Mouse (Mus musculus): ENCODE measurements around the gene Col6a2. TPM values are rescaled to one million over a fixed set of nuclear protein-coding genes. Genes with fewer than 3 reads are reported as not detected.

The Col6a2 gene
- 23.5 and 27.6 TPM in 2 replicates for polyA plus RNA-seq (2015; fragmentation: Nextera tagmentation; extraction: Ambion mirVana)

GRCm38 (mm10) chr10:76622928-76623680 lies at the start of gene Col6a2:
Gene Col6a2 (minus strand): TSS chr10:76623630.
- 4% methylated on average over 30 of the region's 31 CpGs for WGBS
- peak within 1 kb of the TSS; percentile 63 for H3K9ac ChIP-seq
- H3K36me3 ChIP-seq, result no peaks in the 10 kb centered on the region
- H3K9me3 ChIP-seq, result no peaks in the 10 kb centered on the region
- H3K27me3 ChIP-seq, result peaks cover 11% of the 10 kb centered on the region; the same call in 1 of the 2 replicates
- H3K4me2 ChIP-seq, result peak within 1 kb of the TSS; percentile 58
- peak; percentile 81 for ATAC-seq (ENCODE audit: low FRiP score)
- H3K4me3 ChIP-seq, result peak within 1 kb of the TSS; percentile 34
- peaks cover 9% of the 10 kb centered on the region for H3K4me1 ChIP-seq (replicated peaks)
- no peak within 1 kb of the TSS for H3K27ac ChIP-seq

- H3K4me2 ChIP-seq, result no peak overlapping the region
- H3K27me3 ChIP-seq, result no peaks in the 10 kb centered on the region
- no peaks in the 10 kb centered on the region for H3K36me3 ChIP-seq
- no peaks in the 10 kb centered on the region for H3K4me1 ChIP-seq (replicated peaks)
- H3K4me3 ChIP-seq, result no peak overlapping the region
- H3K27ac ChIP-seq, result no peak overlapping the region
- no peak for ATAC-seq (ENCODE audit: low FRiP score)
- WGBS, result 87% methylated on average over 9 of the region's 9 CpGs
- H3K9ac ChIP-seq, result no peak overlapping the region
- H3K9me3 ChIP-seq, result no peaks in the 10 kb centered on the region
Observed at GRCm38 (mm10) chr10:76671939-76672338, 48.5 kb upstream of the Col6a2 start.

DNA sequence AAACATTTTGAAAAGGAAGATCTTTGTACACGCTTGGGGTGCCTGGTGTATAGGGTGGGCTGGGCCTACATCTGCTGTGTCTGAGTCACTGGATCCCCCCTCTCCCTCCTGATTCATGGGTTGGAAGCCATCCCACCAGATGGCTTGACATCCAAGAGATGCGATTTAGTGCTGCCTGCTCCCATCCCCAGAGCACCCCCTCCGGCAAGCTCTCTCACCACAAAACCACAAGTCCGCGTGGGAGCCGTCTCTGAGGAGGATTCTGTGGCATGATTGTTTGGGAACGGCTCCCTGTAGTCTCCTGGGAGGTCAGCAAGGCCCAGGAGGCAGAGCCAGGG lies 45.5 kb upstream of the Col6a2 start:
- no peak overlapping the region for H3K4me2 ChIP-seq
- no peaks in the 10 kb centered on the region; the same call in 1 of the 2 replicates for H3K9me3 ChIP-seq
- no peaks in the 10 kb centered on the region for H3K4me1 ChIP-seq (replicated peaks)
- H3K27ac ChIP-seq, result no peak overlapping the region
- no peaks in the 10 kb centered on the region for H3K27me3 ChIP-seq
- H3K4me3 ChIP-seq, result no peak overlapping the region
- no peak overlapping the region for H3K9ac ChIP-seq
- H3K36me3 ChIP-seq, result no peaks in the 10 kb centered on the region
- 81% methylated on average over 7 of the region's 7 CpGs for WGBS
- ATAC-seq (ENCODE audit: low FRiP score), result no peak

DNA sequence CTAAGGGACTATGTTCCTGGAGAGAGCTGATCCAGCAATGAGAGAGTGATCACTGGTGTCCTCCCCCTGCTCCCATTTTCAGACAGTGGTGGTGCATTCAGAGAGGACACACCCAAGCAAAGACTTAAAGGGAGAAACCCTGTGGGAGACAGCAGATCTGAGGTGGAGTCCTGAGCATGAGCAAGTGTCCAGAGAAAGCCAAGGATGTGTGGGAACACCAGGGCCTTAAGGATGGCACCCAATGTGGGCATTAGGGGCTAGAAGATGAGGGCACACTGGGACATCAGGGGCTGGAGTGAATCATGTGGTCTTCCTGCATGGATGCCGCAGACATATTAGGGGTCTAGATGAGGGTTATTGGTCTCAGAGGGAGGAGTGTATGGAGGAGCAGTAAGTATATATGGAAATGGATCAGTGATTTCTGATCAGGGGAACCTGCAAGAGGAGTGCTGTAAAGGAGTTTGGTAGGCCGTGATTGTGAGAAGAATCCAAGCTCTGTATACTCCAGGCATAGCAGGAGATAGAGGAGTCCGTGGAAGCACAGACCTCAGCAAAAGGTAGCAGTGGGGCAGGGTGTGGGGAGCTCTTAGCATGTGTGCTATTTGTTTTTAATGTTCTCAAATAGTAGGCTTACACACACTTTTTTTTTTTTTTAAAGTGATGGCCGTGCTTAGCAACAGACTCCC lies 45.0 kb upstream of the Col6a2 start:
- no peak overlapping the region for H3K4me3 ChIP-seq
- no peaks in the 10 kb centered on the region for H3K36me3 ChIP-seq
- ATAC-seq (ENCODE audit: low FRiP score), result no peak
- no peaks in the 10 kb centered on the region for H3K4me1 ChIP-seq (replicated peaks)
- no peak overlapping the region for H3K9ac ChIP-seq
- no peak overlapping the region for H3K27ac ChIP-seq
- 92% methylated on average over 4 of the region's 4 CpGs for WGBS
- no peak overlapping the region for H3K4me2 ChIP-seq
- H3K9me3 ChIP-seq, result no peaks in the 10 kb centered on the region; the same call in 1 of the 2 replicates
- H3K27me3 ChIP-seq, result no peaks in the 10 kb centered on the region

GRCm38 (mm10) chr10:76667197-76667805 lies 43.9 kb upstream of the Col6a2 start:
- no peaks in the 10 kb centered on the region for H3K36me3 ChIP-seq
- H3K27ac ChIP-seq, result no peak overlapping the region
- no peaks in the 10 kb centered on the region; the same call in 1 of the 2 replicates for H3K9me3 ChIP-seq
- H3K4me1 ChIP-seq (replicated peaks), result no peaks in the 10 kb centered on the region
- no peak overlapping the region for H3K4me2 ChIP-seq
- no peak overlapping the region for H3K4me3 ChIP-seq
- WGBS, result 87% methylated on average over 1 of the region's 1 CpGs
- H3K9ac ChIP-seq, result no peak overlapping the region
- ATAC-seq (ENCODE audit: low FRiP score), result no peak
- no peaks in the 10 kb centered on the region for H3K27me3 ChIP-seq

GRCm38 (mm10) chr10:76665551-76665950 lies 42.1 kb upstream of the Col6a2 start:
- no peaks in the 10 kb centered on the region; the same call in 1 of the 2 replicates for H3K9me3 ChIP-seq
- no peaks in the 10 kb centered on the region for H3K27me3 ChIP-seq
- no peak overlapping the region for H3K9ac ChIP-seq
- no peaks in the 10 kb centered on the region for H3K36me3 ChIP-seq
- no peak overlapping the region for H3K4me3 ChIP-seq
- 93% methylated on average over 11 of the region's 11 CpGs for WGBS
- no peak for ATAC-seq (ENCODE audit: low FRiP score)
- H3K27ac ChIP-seq, result no peak overlapping the region
- H3K4me1 ChIP-seq (replicated peaks), result no peaks in the 10 kb centered on the region
- H3K4me2 ChIP-seq, result no peak overlapping the region

- no peak overlapping the region for H3K4me2 ChIP-seq
- H3K27ac ChIP-seq, result no peak overlapping the region
- H3K4me1 ChIP-seq (replicated peaks), result no peaks in the 10 kb centered on the region
- no peaks in the 10 kb centered on the region for H3K36me3 ChIP-seq
- ATAC-seq (ENCODE audit: low FRiP score), result no peak
- no peak overlapping the region for H3K4me3 ChIP-seq
- no peak overlapping the region for H3K9ac ChIP-seq
- H3K27me3 ChIP-seq, result no peaks in the 10 kb centered on the region
- H3K9me3 ChIP-seq, result no peaks in the 10 kb centered on the region; the same call in 1 of the 2 replicates
- 83% methylated on average over 20 of the region's 20 CpGs for WGBS
Observed at GRCm38 (mm10) chr10:76664156-76665115, 41.0 kb upstream of the Col6a2 start.

DNA sequence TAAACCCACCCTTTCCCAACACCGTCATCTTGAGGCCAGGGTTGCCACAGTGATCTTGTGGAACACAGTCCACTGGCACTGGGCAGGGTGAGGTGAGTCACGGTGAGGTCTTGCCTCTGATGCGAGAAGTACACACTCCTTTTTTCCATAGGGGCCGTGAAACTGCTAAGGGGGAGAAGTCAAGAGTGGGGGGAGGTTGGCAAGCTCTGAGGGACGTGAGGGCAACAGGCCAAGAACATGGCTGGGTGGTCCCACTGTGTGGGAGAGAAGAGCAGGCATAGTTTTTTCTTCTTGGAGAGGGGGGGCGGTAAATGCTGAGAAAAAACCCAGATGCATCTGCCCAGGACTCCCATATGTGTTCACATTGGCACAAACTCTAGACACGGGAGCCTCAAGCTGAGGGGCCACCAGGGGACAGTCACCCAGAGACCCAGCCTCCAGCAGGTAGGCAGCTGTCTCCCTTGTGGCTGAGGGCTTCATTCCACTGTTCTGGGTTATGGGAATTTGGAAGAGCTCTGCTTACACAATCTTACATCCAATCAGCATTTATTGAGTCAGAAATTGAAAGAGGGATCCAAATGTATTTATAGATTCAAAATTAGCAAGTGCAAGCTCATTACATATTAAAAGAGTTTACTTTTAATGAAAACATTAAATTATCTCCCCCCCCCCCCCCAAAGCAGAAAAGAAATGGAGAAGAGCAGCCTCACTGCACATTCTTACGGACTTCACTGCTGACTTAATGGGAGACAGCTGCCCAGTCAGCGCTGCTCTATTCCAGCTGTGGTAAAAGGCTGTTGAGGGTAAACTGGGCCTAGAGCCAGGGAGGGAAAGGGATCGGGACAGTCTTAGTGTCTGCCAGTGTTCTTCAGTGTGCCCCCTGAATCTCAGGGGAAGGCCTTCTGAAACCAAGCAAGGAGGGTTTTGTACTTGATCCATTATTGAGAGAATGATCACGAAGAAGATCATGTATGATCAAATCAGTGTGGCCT lies 30.2 kb upstream of the Col6a2 start:
- WGBS, result 83% methylated on average over 11 of the region's 11 CpGs
- H3K9me3 ChIP-seq, result no peaks in the 10 kb centered on the region
- no peak overlapping the region for H3K27ac ChIP-seq
- no peak overlapping the region for H3K9ac ChIP-seq
- no peak for ATAC-seq (ENCODE audit: low FRiP score)
- H3K4me2 ChIP-seq, result no peak overlapping the region
- no peaks in the 10 kb centered on the region for H3K36me3 ChIP-seq
- H3K27me3 ChIP-seq, result no peaks in the 10 kb centered on the region
- H3K4me1 ChIP-seq (replicated peaks), result no peaks in the 10 kb centered on the region
- no peak overlapping the region for H3K4me3 ChIP-seq

DNA sequence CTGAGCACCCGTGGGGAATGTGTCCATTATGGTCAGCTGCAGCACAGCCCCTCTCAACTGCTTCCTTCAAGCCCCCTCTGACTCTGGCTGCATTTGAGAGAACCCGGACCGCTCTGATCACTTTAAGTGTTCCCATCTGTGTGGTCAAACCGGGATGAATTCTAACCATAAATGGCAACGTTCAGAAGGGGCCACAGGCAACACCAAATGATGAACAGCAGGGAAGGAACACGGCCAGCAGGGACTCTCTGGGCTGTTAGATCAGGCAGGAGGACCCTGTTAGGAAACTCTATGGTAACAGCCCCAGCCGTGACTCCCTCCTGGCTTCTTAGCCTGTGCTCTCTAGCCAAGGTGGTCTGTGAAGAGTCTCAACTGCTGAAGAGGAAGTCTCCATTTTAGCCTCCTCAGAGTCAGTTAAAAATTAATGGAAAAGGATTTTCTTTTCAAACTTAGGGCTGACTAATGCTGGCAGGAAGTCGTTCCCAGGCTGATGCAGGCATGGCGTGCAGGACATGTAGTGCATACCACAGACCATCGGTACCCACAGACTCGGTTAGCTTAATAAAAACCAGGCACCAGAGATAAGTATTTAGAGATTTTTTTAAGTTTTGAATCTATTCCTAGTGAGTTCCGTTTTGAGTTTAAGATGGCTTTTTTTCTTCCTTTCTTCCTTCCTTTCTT lies 27.4 kb upstream of the Col6a2 start:
- Histone ChIP-seq H3K4me1 (replicated peaks) (no peaks in the 10 kb centered on the region), H3K36me3 (no peaks in the 10 kb centered on the region), H3K4me2 (no peak overlapping the region), H3K27ac (no peak overlapping the region), H3K9ac (no peak overlapping the region), H3K27me3 (no peaks in the 10 kb centered on the region), H3K9me3 (no peaks in the 10 kb centered on the region), H3K4me3 (no peak overlapping the region)
- ATAC-seq (ENCODE audit: low FRiP score), result no peak
- 77% methylated on average over 12 of the region's 12 CpGs for WGBS

DNA sequence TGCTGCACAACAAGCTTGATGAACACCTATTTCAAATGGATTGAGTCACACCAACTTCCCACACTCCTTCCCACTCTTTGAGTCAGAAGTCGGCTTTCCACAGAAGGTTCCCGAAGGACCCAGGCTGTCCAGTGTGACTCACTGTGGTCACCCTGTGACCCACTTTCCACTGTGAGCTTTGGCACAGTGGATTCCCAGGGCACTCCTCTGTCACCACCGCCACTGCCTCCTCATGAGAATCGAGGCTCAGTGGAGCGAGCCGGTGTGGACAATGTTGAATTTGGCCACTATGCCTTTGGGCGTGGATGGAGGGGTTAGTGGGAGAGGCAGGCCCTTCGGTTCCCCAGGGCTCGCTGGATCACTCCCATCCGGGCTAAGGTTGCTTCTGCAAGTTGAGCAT lies 25.3 kb upstream of the Col6a2 start:
- no peaks in the 10 kb centered on the region for H3K4me1 ChIP-seq (replicated peaks)
- H3K4me2 ChIP-seq, result no peak overlapping the region
- no peak overlapping the region for H3K27ac ChIP-seq
- no peaks in the 10 kb centered on the region for H3K9me3 ChIP-seq
- H3K9ac ChIP-seq, result no peak overlapping the region
- ATAC-seq (ENCODE audit: low FRiP score), result no peak
- H3K4me3 ChIP-seq, result no peak overlapping the region
- no peaks in the 10 kb centered on the region for H3K27me3 ChIP-seq
- no peaks in the 10 kb centered on the region for H3K36me3 ChIP-seq
- 90% methylated on average over 10 of the region's 10 CpGs for WGBS

Data from hindbrain, embryonic 13.5 days (tissue).